Mouse (Mus musculus) layer of hippocampus, adult 2 months (tissue): ENCODE data around the gene Ccnl1. TPM values are rescaled to one million over a fixed set of nuclear protein-coding genes. Genes with fewer than 3 reads are reported as not detected.

Source experiments
- DNase-seq, 2 experiments: peaks; one replicate each; pipeline ENCODE4 v3.0.0; 2022; ENCODE audit warnings: low spot score in 2 of 2
- H3K27ac ChIP-seq: fragments of 200-600 bp; 2 replicates; pipeline ENCODE4 v1.8.1; 2022
- H3K4me3 ChIP-seq: fragments of 200-600 bp; 2 replicates; pipeline ENCODE4 v1.8.1; 2022; ENCODE audit warnings: mild to moderate bottlenecking
- CTCF ChIP-seq: fragments of 200-600 bp; conservative IDR thresholded peaks from 2 replicates; pipeline ENCODE4 v1.8.1; 2022; ENCODE audit warnings: antibody characterized with exemption, mild to moderate bottlenecking, moderate library complexity
- total RNA-seq, 2 experiments: library from RNA; stranded (reverse); gene quantifications; 2 replicates each; pipeline ENCODE4 v1.2.3; 2021

Gene Ccnl1
- total RNA-seq, 2 experiments from 2014 or later, result 66.2 to 66.8 TPM

- H3K4me3 ChIP-seq, result peak overlapping the region; percentile 66
- peak overlapping the region; percentile 98 for H3K27ac ChIP-seq
- no peak for TF ChIP-seq CTCF
- peak; percentile 99 to 100 for DNase-seq
Measured at GRCm38 (mm10) chr3:65974232-65975058, 16.4 kb upstream of the Ccnl1 start.

GRCm38 (mm10) chr3:65973501-65974231 lies 15.6 kb upstream of the Ccnl1 start:
- H3K27ac ChIP-seq, result peak overlapping the region; percentile 98
- no peak for DNase-seq
- peak overlapping the region; percentile 66 for H3K4me3 ChIP-seq
- no peak for TF ChIP-seq CTCF

- no peak for DNase-seq
- TF ChIP-seq CTCF, result no peak
- H3K27ac ChIP-seq, result no peak overlapping the region
- no peak overlapping the region for H3K4me3 ChIP-seq
Measured at GRCm38 (mm10) chr3:65969196-65969595, 11.1 kb upstream of the Ccnl1 start.

- DNase-seq, result no peak
- TF ChIP-seq CTCF, result no peak
- Histone ChIP-seq H3K4me3 (no peak overlapping the region), H3K27ac (no peak overlapping the region)
Measured at GRCm38 (mm10) chr3:65966360-65966759, 8.3 kb upstream of the Ccnl1 start.

GRCm38 (mm10) chr3:65962270-65962930 lies 4.4 kb upstream of the Ccnl1 start:
- no peak for DNase-seq
- TF ChIP-seq CTCF, result no peak
- Histone ChIP-seq H3K4me3 (no peak overlapping the region), H3K27ac (no peak overlapping the region)

- no peak for DNase-seq
- H3K27ac ChIP-seq, result no peak overlapping the region
- no peak for TF ChIP-seq CTCF
- H3K4me3 ChIP-seq, result no peak overlapping the region
Measured at GRCm38 (mm10) chr3:65960291-65960945, 2.4 kb upstream of the Ccnl1 start.

GRCm38 (mm10) chr3:65959416-65960001 lies 1.5 kb upstream of the Ccnl1 start:
- no peak for DNase-seq
- Histone ChIP-seq H3K27ac (no peak overlapping the region), H3K4me3 (no peak overlapping the region)
- no peak for TF ChIP-seq CTCF

- Histone ChIP-seq H3K4me3 (peak overlapping the region; percentile 91), H3K27ac (peak overlapping the region; percentile 98)
- DNase-seq, result no peak
- TF ChIP-seq CTCF, result no peak
Measured at GRCm38 (mm10) chr3:65958840-65959185, 764 bp upstream of the Ccnl1 start.

GRCm38 (mm10) chr3:65957271-65958101 lies 563 bp downstream of the Ccnl1 start:
- Histone ChIP-seq H3K4me3 (peak overlapping the region; percentile 91), H3K27ac (peak overlapping the region; percentile 98)
- TF ChIP-seq CTCF, result peak; percentile 47
- DNase-seq, result peak in 1 of 2 experiments; percentile 44

GRCm38 (mm10) chr3:65954499-65955391 lies 3.3 kb downstream of the Ccnl1 start:
- Histone ChIP-seq H3K27ac (no peak overlapping the region), H3K4me3 (peak overlapping the region; percentile 30; the same call in 1 of the 2 replicates)
- no peak for DNase-seq
- TF ChIP-seq CTCF, result no peak
